Mouse (Mus musculus): ENCODE measurements at regions not wholly inside any gene's neighbourhood (a gene's known extent, or its start where the extent isn't known, plus 50 kb on each side); places are given as distances from the start of the nearest gene placed in this dataset.

DNA sequence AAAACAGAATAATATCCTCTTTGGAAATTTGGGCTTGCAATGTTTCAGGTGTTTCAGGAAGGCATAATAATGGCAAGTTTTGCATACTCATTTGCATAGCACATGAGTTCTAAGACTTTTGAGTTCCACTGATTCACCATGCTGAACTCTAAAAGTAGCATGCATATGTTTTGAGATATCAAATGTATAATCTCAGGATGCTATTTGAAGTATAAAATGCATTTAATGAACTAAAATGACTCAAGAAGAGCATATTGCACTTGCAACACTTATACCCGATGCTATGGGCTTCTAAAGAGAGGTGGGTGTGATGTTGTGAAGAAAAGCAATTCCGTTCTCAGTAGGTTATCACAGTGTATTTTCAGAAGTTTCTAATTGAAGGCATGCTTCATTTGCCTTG lies 1930.6 kb downstream of the Grik2 start:
- DNase-seq (ENCODE audit: low read depth): peak; percentile 6
- no peak for TF ChIP-seq CTCF (IDR thresholded peaks at IDR 0.05; ENCODE audit: borderline replicate concordance, extremely low read depth, insufficient read depth, insufficient read length)
